Mouse (Mus musculus): ENCODE measurements around the gene Gprin1. TPM values are rescaled to one million over a fixed set of nuclear protein-coding genes. Genes with fewer than 3 reads are reported as not detected.
A peak's percentile ranks its signal among the peaks of the same experiment; 100 is the strongest.

The Gprin1 gene
- polyA plus RNA-seq, 1 experiment from 2014 or later, result 0.17 TPM

GRCm38 (mm10) chr13:54783698-54784097 is 34.0 kb upstream of the Gprin1 start, which contains the start of gene Eif4e1b:
TSS of gene Eif4e1b (plus strand) at chr13:54783998.
- H3K27me3 ChIP-seq, result no peaks in the 10 kb centered on the region
- in situ Hi-C loops (cut with MboI; ENCODE audit: low pct_unique_long_range_greater_than_20kb), result no loop called here
- no peak for DNase-seq (ENCODE audit: low read depth, low spot score)
- no peak for TF ChIP-seq CTCF (IDR thresholded peaks at IDR 0.05)
- ChIA-PET CTCF (no interaction called here), POLR2A (no interaction called here)
- ATAC-seq, result no peak

DNA sequence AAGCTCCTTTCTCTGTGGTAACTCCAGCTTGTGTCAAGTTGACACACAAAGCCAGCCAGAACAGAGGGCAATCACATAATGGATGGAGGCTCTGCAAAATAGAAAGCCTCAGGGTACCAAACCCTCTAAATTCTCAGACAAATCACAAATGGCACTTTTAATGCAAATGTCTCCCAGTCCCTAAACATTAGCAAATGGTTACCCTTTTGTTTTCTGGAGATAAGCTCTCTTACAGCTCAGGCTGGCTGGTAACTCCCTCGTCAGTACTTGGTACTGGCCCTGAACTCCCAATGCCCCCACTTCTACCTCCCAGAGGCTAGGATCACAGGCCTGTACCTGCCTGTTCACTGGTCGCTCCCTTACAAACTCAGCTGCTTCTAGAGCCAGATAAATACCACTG is 33.6 kb upstream of the Gprin1 start:
- ATAC-seq, result no peak

GRCm38 (mm10) chr13:54781086-54781485 is 31.4 kb upstream of the Gprin1 start:
- no peak for ATAC-seq
- CTCF ChIA-PET, result no interaction called here
- DNase-seq (ENCODE audit: low read depth, low spot score), result no peak
- POLR2A ChIA-PET, result no interaction called here
- in situ Hi-C loops (cut with MboI; ENCODE audit: low pct_unique_long_range_greater_than_20kb), result no loop called here
- no peaks in the 10 kb centered on the region for H3K27me3 ChIP-seq
- TF ChIP-seq CTCF (IDR thresholded peaks at IDR 0.05), result no peak

More for the DNA sequence above, 33.6 kb upstream of the Gprin1 start:
- CTCF ChIA-PET, result no interaction called here
- in situ Hi-C loops (cut with MboI; ENCODE audit: low pct_unique_long_range_greater_than_20kb), result no loop called here
- H3K27me3 ChIP-seq, result no peaks in the 10 kb centered on the region
- no peak for TF ChIP-seq CTCF (IDR thresholded peaks at IDR 0.05)
- POLR2A ChIA-PET, result no interaction called here
- no peak for DNase-seq (ENCODE audit: low read depth, low spot score)

DNA sequence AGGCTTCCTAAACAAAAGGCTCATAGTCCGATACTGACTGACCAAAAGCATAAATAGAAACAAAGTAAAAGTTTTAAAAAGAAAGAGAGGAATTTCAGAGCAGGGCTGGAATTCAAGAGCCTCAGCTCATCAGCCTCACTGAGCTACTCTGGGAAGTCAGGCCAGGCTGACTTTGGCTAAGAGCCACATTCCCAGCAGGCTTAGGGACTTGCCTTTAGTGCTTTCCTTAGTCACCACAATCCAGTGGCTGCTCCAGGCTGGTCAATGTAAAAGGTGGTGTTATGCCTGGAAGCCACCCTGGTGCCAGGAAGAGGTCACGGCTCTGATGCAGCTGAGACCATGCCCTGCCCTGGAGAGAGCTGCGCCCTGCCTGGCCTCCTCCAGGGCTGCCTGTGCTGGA is 30.9 kb upstream of the Gprin1 start:
- H3K27me3 ChIP-seq, result no peaks in the 10 kb centered on the region
- in situ Hi-C loops (cut with MboI; ENCODE audit: low pct_unique_long_range_greater_than_20kb), result no loop called here
- DNase-seq (ENCODE audit: low read depth, low spot score) (no peak), ATAC-seq (peak; percentile 56)
- ChIA-PET CTCF (no interaction called here), POLR2A (no interaction called here)
- TF ChIP-seq CTCF (IDR thresholded peaks at IDR 0.05), result no peak

DNA sequence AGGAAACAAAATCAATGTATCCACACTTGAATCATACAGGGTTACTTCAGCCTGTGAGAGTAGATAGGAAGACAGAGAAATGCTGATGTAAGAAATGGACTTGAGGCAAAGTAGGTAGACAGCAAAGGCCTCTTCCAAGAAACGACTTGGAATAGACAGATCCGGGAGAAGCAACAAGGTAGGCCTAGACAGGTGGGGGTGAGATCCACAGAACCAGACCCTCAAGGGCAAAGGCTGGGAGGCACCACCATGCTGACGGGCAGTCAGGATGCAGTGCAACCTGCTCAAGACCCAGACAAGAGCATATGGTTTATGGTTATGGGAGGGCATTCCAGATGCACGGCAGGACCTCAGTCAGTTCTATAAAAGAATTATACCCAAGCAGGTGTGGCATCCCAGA is 17.3 kb upstream of the Gprin1 start:
- no peak for TF ChIP-seq CTCF (IDR thresholded peaks at IDR 0.05)
- H3K27me3 ChIP-seq, result peaks cover 39% of the 10 kb centered on the region
- CTCF ChIA-PET, result no interaction called here
- DNase-seq (ENCODE audit: low read depth, low spot score) (no peak), ATAC-seq (no peak)
- in situ Hi-C loops (cut with MboI; ENCODE audit: low pct_unique_long_range_greater_than_20kb), result no loop called here
- POLR2A ChIA-PET, result no interaction called here

- H3K27me3 ChIP-seq, result peaks cover 44% of the 10 kb centered on the region
- DNase-seq (ENCODE audit: low read depth, low spot score) (no peak), ATAC-seq (no peak)
- in situ Hi-C loops (cut with MboI; ENCODE audit: low pct_unique_long_range_greater_than_20kb), result no loop called here
- TF ChIP-seq CTCF (IDR thresholded peaks at IDR 0.05), result no peak
- ChIA-PET CTCF (no interaction called here), POLR2A (no interaction called here)
Observed at GRCm38 (mm10) chr13:54766192-54766768, 16.6 kb upstream of the Gprin1 start, which contains the start of gene Sncb. TSS of gene Sncb (minus strand) at chr13:54766595.

DNA sequence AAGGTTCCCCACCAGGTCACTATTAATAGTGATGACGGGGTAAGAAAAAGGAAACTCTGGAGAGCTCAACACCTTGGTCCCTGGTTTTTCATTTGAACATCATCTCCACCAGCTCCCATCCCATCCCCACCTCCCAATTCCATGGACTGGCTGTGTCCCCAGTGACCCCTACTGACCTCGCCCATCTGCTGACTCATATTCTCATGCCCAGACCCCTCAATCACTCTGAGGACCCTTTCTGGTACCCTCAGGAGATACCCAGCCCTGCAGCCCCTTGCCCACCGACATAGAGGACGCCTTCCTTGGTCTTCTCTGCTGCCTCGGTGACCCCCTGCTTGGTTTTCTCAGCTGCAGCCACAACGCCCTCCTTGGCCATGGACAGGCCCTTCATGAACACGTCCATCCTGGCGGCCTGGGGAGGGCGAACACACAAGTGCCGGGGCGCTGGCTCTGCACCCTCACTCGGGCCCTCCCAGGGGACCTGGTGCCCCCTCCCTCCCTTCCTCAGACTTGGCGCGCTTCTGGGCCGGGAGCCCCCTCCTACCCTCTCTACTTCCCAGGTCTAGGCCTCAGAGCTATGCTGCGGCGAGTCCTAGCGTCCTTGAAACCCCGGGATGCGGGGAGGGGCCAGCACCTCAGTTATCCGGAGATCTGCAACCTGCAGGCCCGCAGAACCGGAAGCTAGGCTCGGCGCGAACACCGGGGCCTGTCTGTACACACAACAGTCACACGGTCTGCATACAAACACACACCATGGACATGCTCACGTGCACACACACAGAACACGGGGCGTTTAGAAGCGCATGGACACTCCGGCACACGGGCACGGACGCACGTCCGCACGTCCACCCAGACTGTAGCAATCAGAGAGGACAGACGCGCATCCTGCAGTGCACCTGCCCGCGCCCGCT is 15.9 kb upstream of the Gprin1 start:
- ATAC-seq, result no peak
- CTCF ChIA-PET, result no interaction called here

GRCm38 (mm10) chr13:54760906-54761305 is 11.2 kb upstream of the Gprin1 start:
- in situ Hi-C loops (cut with MboI; ENCODE audit: low pct_unique_long_range_greater_than_20kb), result no loop called here
- DNase-seq (ENCODE audit: low read depth, low spot score) (no peak), ATAC-seq (no peak)
- POLR2A ChIA-PET, result no interaction called here
- peaks cover 37% of the 10 kb centered on the region for H3K27me3 ChIP-seq
- CTCF ChIA-PET, result no interaction called here
- no peak for TF ChIP-seq CTCF (IDR thresholded peaks at IDR 0.05)

More for the DNA sequence above, 15.9 kb upstream of the Gprin1 start:
- in situ Hi-C loops (cut with MboI; ENCODE audit: low pct_unique_long_range_greater_than_20kb), result no loop called here
- DNase-seq (ENCODE audit: low read depth, low spot score), result no peak
- POLR2A ChIA-PET, result interaction anchor here (1.1 kb wide), 1 partner anchor 10 kb away, joined by 3 read pairs; no protein-coding TSS in a partner anchor
- peaks cover 44% of the 10 kb centered on the region for H3K27me3 ChIP-seq
- TF ChIP-seq CTCF (IDR thresholded peaks at IDR 0.05), result no peak

DNA sequence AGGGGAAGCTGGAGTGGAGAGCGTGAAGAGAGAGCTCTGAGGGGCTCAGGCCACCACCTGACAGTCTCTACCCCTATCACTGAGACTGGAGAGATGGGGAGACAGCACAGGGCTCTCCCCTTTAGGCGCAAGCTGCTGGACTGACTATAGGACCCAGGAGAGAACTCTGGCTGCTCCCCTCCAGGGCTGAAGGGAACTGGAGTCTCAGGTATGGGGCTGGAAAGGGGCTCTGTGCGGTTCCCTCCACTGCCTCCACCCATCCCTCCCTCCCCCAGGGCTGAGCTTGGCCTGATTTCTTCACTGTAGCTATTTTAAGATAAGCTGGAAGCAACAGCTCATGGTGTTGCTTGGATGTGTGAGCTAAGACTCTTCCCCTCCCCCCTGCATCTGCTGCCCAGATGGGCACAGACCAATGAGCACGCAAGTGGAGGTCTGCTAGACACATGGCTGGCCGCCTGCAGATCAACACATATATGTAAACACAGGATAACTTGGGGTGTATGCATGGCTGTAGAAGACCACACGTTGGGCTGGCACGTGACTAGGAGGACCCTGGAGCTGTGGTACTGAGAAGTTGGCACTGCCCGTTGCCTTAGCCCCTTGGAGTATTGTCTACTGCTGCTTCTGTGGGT is 10.6 kb upstream of the Gprin1 start:
- no peak for ATAC-seq
- in situ Hi-C loops (cut with MboI; ENCODE audit: low pct_unique_long_range_greater_than_20kb), result no loop called here
- ChIA-PET CTCF (no interaction called here), POLR2A (no interaction called here)
- peaks cover 31% of the 10 kb centered on the region for H3K27me3 ChIP-seq
- TF ChIP-seq CTCF (IDR thresholded peaks at IDR 0.05), result no peak
- DNase-seq (ENCODE audit: low read depth, low spot score), result no peak

DNA sequence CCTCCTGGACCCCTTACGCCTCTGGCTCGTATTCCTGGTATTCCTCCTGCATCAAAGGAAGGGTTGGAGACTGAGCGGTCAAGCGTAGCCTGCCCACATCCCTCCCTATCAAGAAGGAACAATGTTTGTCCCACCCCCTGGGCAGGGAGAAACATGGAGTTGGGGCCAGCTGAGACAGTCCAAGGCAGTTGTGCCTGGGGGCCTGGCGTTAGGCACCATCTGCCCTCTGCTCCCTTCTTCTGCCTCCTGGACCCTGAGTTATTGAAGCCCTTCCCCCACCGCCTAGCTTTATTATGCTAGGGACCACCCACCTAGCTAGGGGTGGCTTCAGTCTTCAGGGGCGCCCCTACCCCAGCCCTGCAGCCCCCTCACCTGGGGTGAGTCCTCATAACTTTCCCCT is 9.8 kb upstream of the Gprin1 start:
- H3K27me3 ChIP-seq, result peaks cover 25% of the 10 kb centered on the region
- ATAC-seq, result no peak
- DNase-seq (ENCODE audit: low read depth, low spot score), result no peak
- ChIA-PET CTCF (no interaction called here), POLR2A (no interaction called here)
- no peak for TF ChIP-seq CTCF (IDR thresholded peaks at IDR 0.05)
- in situ Hi-C loops (cut with MboI; ENCODE audit: low pct_unique_long_range_greater_than_20kb), result no loop called here
